Mouse (Mus musculus): Measurements from ENCODE around the gene Skint4.

The Skint4 gene

DNA sequence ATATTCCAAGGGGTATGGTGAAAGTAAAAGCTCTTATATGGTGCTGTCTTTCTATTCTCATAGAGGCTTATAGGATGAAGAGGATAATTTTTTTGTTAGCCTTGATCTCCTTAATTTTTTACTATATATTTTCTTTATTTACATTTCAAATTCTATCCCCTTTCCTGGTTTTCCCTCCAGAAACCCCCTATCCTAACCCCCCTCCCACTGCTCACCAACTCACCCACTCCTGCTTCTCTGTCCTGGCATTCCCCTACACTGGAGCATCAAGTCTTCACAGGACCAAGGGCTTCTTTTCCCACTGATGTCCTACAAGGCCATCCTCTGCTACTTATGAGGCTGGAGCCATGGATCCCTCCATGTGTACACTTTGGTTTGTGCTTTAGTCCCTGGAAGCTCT lies at the start of gene Skint4:
TSS of gene Skint4 (plus strand) at position 301 of the 400 bp plus-strand sequence.
- no peak for TF ChIP-seq POU5F1 (IDR thresholded peaks at IDR 0.05; ENCODE audit: borderline replicate concordance, low read length)
- TF ChIP-seq NANOG (IDR thresholded peaks at IDR 0.05; ENCODE audit: borderline replicate concordance, low read length), result no peak
- no peak for TF ChIP-seq CTCF (conservative IDR thresholded peaks at IDR 0.05; ENCODE audit: low read length)
- Histone ChIP-seq H3K27me3 (ENCODE audit: insufficient read depth, low read length) (no peaks in the 10 kb centered on the region), H3K4me3 (replicated peaks; ENCODE audit: low read length) (no peak within 1 kb of the TSS), H3K9me3 (ENCODE audit: low read length) (no peaks in the 10 kb centered on the region), H3K4me1 (replicated peaks; ENCODE audit: low read depth, low read length) (no peaks in the 10 kb centered on the region), H3K36me3 (ENCODE audit: insufficient read depth, low read length) (no peaks in the 10 kb centered on the region)

All from E14TG2a.4 (cell line).